Mouse (Mus musculus): ENCODE results near the gene Cdipt. TPM values are rescaled to one million over a fixed set of nuclear protein-coding genes. Genes with fewer than 3 reads are reported as not detected.
A peak's percentile ranks its signal among the peaks of the same experiment; 100 is the strongest.

Gene Cdipt
- 89.2 and 99.8 TPM in 2 replicates for polyA plus RNA-seq (2016; fragmentation: Nextera tagmentation; extraction: Ambion mirVana)

- peaks cover 31% of the 10 kb centered on the region for H3K36me3 ChIP-seq
- H3K27ac ChIP-seq (replicated peaks), result peak within 1 kb of the TSS; percentile 99
- H3K4me3 ChIP-seq, result peak within 1 kb of the TSS; percentile 99
- no peak for DNase-seq (ENCODE audit: low spot score)
- WGBS, result 0% methylated on average over 1 of the region's 1 CpGs
- peaks cover 17% of the 10 kb centered on the region for H3K4me1 ChIP-seq
- H3K9me3 ChIP-seq (replicated peaks), result no peaks in the 10 kb centered on the region
- H3K27me3 ChIP-seq (ENCODE audit: low read depth, poor library complexity, severe bottlenecking), result no peaks in the 10 kb centered on the region
Observed at GRCm38 (mm10) chr7:126975893-126975949, at the start of gene Cdipt. TSS of gene Cdipt (plus strand) at chr7:126975914.

GRCm38 (mm10) chr7:126926299-126926698 lies 49.4 kb upstream of the Cdipt start:
- no peak for DNase-seq (ENCODE audit: low spot score)
- peaks cover 49% of the 10 kb centered on the region for H3K4me1 ChIP-seq
- H3K36me3 ChIP-seq, result peaks cover 11% of the 10 kb centered on the region
- no peak overlapping the region for H3K27ac ChIP-seq (replicated peaks)
- no peaks in the 10 kb centered on the region for H3K9me3 ChIP-seq (replicated peaks)
- no peak overlapping the region for H3K4me3 ChIP-seq
- WGBS, result 62% methylated on average over 3 of the region's 3 CpGs
- no peaks in the 10 kb centered on the region for H3K27me3 ChIP-seq (ENCODE audit: low read depth, poor library complexity, severe bottlenecking)

- WGBS, result 5% methylated on average over 56 of the region's 56 CpGs
- peak; percentile 91 for DNase-seq (ENCODE audit: low spot score)
- H3K27ac ChIP-seq (replicated peaks), result peak within 1 kb of the TSS; percentile 88
Observed at GRCm38 (mm10) chr7:126928384-126929037, 47.2 kb upstream of the Cdipt start, which contains the start of gene Kctd13. TSS of gene Kctd13 (plus strand) at chr7:126928879.

GRCm38 (mm10) chr7:126929046-126929445 lies 46.7 kb upstream of the Cdipt start:
- H3K27ac ChIP-seq (replicated peaks), result peak overlapping the region; percentile 88
- peak overlapping the region; percentile 94 for H3K4me3 ChIP-seq
- WGBS, result 0% methylated on average over 27 of the region's 27 CpGs
- peaks cover 28% of the 10 kb centered on the region for H3K4me1 ChIP-seq
- DNase-seq (ENCODE audit: low spot score), result no peak
- H3K36me3 ChIP-seq, result peaks cover 37% of the 10 kb centered on the region
- no peaks in the 10 kb centered on the region for H3K9me3 ChIP-seq (replicated peaks)
- H3K27me3 ChIP-seq (ENCODE audit: low read depth, poor library complexity, severe bottlenecking), result no peaks in the 10 kb centered on the region

More at GRCm38 (mm10) chr7:126928384-126929037, 47.2 kb upstream of the Cdipt start, which contains the start of gene Kctd13:
- Histone ChIP-seq H3K4me3 (peak within 1 kb of the TSS; percentile 94), H3K4me1 (peaks cover 33% of the 10 kb centered on the region), H3K27me3 (ENCODE audit: low read depth, poor library complexity, severe bottlenecking) (no peaks in the 10 kb centered on the region), H3K9me3 (replicated peaks) (no peaks in the 10 kb centered on the region), H3K36me3 (peaks cover 32% of the 10 kb centered on the region)

- H3K9me3 ChIP-seq (replicated peaks), result no peaks in the 10 kb centered on the region; the same call in 1 of the 2 replicates
- DNase-seq (ENCODE audit: low spot score), result no peak
- no peaks in the 10 kb centered on the region for H3K27me3 ChIP-seq (ENCODE audit: low read depth, poor library complexity, severe bottlenecking)
- no peak overlapping the region for H3K4me3 ChIP-seq
- 91% methylated on average over 2 of the region's 2 CpGs for WGBS
- no peak overlapping the region for H3K27ac ChIP-seq (replicated peaks)
- peaks cover 24% of the 10 kb centered on the region for H3K4me1 ChIP-seq
- H3K36me3 ChIP-seq, result peaks cover 71% of the 10 kb centered on the region
Observed at GRCm38 (mm10) chr7:126932652-126933051, 43.1 kb upstream of the Cdipt start.

DNA sequence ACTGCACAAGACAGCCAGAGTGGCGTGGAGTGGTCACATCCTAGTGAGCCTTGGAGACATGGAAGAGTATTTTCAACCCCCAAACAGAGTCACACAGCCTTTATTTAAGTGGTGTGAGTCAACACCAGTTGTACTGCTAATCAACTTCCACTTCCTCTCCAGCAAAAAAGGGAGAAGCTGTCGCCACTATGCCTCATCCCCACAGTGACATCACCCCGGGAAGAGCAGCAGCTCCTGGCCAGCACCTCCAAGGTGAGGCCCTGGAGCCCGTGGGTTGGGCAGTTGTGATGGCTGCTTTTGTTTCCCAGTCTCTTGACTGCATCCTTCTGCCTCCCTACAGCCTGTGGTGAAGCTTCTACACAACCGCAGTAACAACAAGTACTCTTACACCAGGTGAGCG lies 34.5 kb upstream of the Cdipt start:
- H3K36me3 ChIP-seq, result peaks cover 67% of the 10 kb centered on the region

GRCm38 (mm10) chr7:126941801-126942200 lies 33.9 kb upstream of the Cdipt start:
- Histone ChIP-seq H3K36me3 (peaks cover 61% of the 10 kb centered on the region), H3K4me1 (peaks cover 12% of the 10 kb centered on the region), H3K27me3 (ENCODE audit: low read depth, poor library complexity, severe bottlenecking) (no peaks in the 10 kb centered on the region), H3K9me3 (replicated peaks) (no peaks in the 10 kb centered on the region; the same call in 1 of the 2 replicates), H3K4me3 (no peak overlapping the region), H3K27ac (replicated peaks) (peak overlapping the region; percentile 55; the same call in 1 of the 2 replicates)
- DNase-seq (ENCODE audit: low spot score), result no peak
- 81% methylated on average over 5 of the region's 5 CpGs for WGBS

More for the DNA sequence above, 34.5 kb upstream of the Cdipt start:
- WGBS, result 52% methylated on average over 6 of the region's 6 CpGs
- peaks cover 12% of the 10 kb centered on the region for H3K4me1 ChIP-seq
- no peak overlapping the region for H3K4me3 ChIP-seq
- H3K27ac ChIP-seq (replicated peaks), result peak overlapping the region; percentile 17; the same call in 1 of the 2 replicates
- no peak for DNase-seq (ENCODE audit: low spot score)
- H3K27me3 ChIP-seq (ENCODE audit: low read depth, poor library complexity, severe bottlenecking), result no peaks in the 10 kb centered on the region
- H3K9me3 ChIP-seq (replicated peaks), result no peaks in the 10 kb centered on the region; the same call in 1 of the 2 replicates

DNA sequence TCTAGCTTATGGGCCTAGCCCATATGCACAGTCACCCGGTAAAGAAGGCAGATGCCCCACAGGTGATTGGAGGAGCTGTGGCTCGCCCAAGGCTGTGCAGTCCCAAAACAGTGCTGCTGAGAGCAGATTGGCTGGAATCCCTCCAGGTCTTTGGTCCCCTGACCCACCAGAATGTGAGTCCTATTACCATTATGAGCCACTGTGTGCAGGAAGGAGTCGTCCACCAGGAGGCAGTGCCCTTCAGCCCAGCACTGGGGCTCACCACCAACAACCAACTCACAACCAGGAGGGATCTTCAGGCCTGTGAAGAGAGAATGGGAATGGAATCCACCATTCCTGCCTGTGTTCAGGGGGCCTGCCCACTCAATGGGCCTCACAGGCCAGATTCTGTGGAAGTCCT lies 29.2 kb upstream of the Cdipt start:
- no peaks in the 10 kb centered on the region for H3K9me3 ChIP-seq (replicated peaks)
- no peak overlapping the region for H3K27ac ChIP-seq (replicated peaks)
- 40% methylated on average over 3 of the region's 3 CpGs for WGBS
- H3K36me3 ChIP-seq, result peaks cover 42% of the 10 kb centered on the region
- H3K4me3 ChIP-seq, result no peak overlapping the region
- DNase-seq (ENCODE audit: low spot score), result peak; percentile 31
- peaks cover 35% of the 10 kb centered on the region for H3K4me1 ChIP-seq
- peaks cover 34% of the 10 kb centered on the region for H3K27me3 ChIP-seq (ENCODE audit: low read depth, poor library complexity, severe bottlenecking)

- WGBS, result 82% methylated on average over 10 of the region's 10 CpGs
- DNase-seq (ENCODE audit: low spot score), result no peak
- peaks cover 54% of the 10 kb centered on the region for H3K27me3 ChIP-seq (ENCODE audit: low read depth, poor library complexity, severe bottlenecking)
- peaks cover 37% of the 10 kb centered on the region for H3K4me1 ChIP-seq
- peaks cover 22% of the 10 kb centered on the region for H3K36me3 ChIP-seq
- no peaks in the 10 kb centered on the region for H3K9me3 ChIP-seq (replicated peaks)
- H3K4me3 ChIP-seq, result peak overlapping the region; percentile 66; the same call in 1 of the 2 replicates
- H3K27ac ChIP-seq (replicated peaks), result 0 out of 2 replicates have a peak overlapping the region, but pooled peaks have one; percentile 38
Observed at GRCm38 (mm10) chr7:126948626-126949025, 27.1 kb upstream of the Cdipt start.

DNA sequence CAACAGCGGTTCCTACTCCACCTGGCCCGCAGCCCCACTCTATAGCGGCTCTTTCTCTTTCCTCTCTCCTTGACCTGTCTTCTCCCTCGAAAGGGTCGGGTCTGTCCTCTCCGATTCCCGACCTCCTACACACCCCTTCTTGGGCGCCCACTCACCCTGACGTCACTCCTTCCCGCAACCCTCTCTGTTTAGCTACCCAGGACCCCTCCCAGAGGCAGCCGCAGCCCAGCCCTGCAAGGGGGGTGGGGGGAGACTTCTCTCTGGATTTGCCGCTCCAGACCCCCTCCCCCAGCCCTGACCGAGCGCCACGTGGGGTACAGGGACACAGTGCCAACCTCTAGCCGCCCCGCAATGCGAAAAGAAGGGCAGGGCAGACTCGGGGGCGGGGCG lies 26.3 kb upstream of the Cdipt start, which contains the start of gene Asphd1:
TSS of gene Asphd1 (minus strand) at position 180 of the 390 bp plus-strand sequence.
- DNase-seq (ENCODE audit: low spot score), result no peak
- Histone ChIP-seq H3K4me3 (peak within 1 kb of the TSS; percentile 66), H3K27ac (replicated peaks) (peak within 1 kb of the TSS; percentile 76), H3K9me3 (replicated peaks) (no peaks in the 10 kb centered on the region), H3K36me3 (peaks cover 15% of the 10 kb centered on the region), H3K4me1 (peaks cover 37% of the 10 kb centered on the region), H3K27me3 (ENCODE audit: low read depth, poor library complexity, severe bottlenecking) (peaks cover 54% of the 10 kb centered on the region)
- WGBS, result under 1% methylated on average over 21 of the region's 21 CpGs

DNA sequence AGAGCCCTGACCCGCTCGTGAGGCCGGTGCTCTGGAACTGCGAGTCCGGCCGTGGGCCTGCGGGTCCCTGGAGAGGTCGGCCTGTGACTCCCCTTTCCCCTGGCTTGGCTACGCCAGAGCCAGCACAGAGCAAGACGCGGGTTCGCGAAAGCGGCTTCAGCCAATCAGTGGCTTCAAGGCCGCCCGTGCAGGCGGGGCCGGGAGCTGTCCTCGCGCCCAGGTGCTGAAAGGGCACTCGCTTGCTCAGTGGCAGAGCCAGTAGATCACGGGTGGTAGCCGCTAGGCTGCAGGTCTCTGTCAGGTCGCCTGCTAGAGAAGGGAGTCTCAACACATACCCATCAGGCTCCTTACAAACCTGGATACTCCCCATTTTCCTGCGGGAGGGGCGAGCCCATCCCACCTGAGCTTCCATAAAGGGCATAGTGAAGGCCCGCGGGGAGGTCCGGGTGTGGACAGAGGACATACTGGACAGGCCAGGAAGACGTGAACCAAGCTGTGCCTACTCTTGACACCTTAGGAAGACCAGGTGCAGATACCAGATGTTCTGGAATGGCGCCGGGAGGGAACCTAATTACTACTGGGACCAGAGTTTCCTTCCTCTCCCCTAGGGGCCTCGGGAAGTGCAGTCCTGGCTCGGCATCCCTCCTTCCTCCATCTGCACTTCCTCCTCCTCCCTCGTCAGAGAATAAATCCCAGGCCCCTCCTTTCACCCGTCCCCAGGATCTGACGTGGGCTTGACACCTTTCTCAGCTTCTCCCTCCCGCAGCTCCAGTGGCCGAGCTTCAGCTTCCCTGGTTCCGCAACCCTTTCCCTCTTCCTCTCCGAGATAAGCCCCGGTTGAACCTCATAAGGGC lies 25.7 kb upstream of the Cdipt start, which contains the start of gene Sez6l2:
TSS of gene Sez6l2 (plus strand) at position 771 of the 854 bp plus-strand sequence.
- H3K4me1 ChIP-seq, result peaks cover 37% of the 10 kb centered on the region
- peak; percentile 92 for DNase-seq (ENCODE audit: low spot score)
- peaks cover 54% of the 10 kb centered on the region for H3K27me3 ChIP-seq (ENCODE audit: low read depth, poor library complexity, severe bottlenecking)
- H3K27ac ChIP-seq (replicated peaks), result peak within 1 kb of the TSS; percentile 76
- under 1% methylated on average over 42 of the region's 42 CpGs for WGBS
- no peaks in the 10 kb centered on the region for H3K9me3 ChIP-seq (replicated peaks)
- H3K4me3 ChIP-seq, result peak within 1 kb of the TSS; percentile 66
- H3K36me3 ChIP-seq, result peaks cover 8% of the 10 kb centered on the region

- peak overlapping the region; percentile 66 for H3K4me3 ChIP-seq
- no peaks in the 10 kb centered on the region for H3K9me3 ChIP-seq (replicated peaks)
- H3K27me3 ChIP-seq (ENCODE audit: low read depth, poor library complexity, severe bottlenecking), result peaks cover 54% of the 10 kb centered on the region
- WGBS, result 6% methylated on average over 26 of the region's 26 CpGs
- DNase-seq (ENCODE audit: low spot score), result peak; percentile 26
- peak overlapping the region; percentile 76 for H3K27ac ChIP-seq (replicated peaks)
- 0 out of 2 replicates have a peak, but pooled peaks cover 3% of the 10 kb centered on the region for H3K36me3 ChIP-seq
- H3K4me1 ChIP-seq, result peaks cover 37% of the 10 kb centered on the region
Observed at GRCm38 (mm10) chr7:126950647-126951615, 24.8 kb upstream of the Cdipt start.
